8 mouse cellular contexts compared by ENCODE assay signal in genomic region chr5:125179735-125180629, GRCm38 (mm10). TPM values are rescaled to one million over a fixed set of nuclear protein-coding genes. Genes with fewer than 3 reads are reported as not detected.
DNase-seq lines count a peak whose midpoint lies in the region; ATAC-seq and TF ChIP-seq lines count a peak whose summit lies in the region.

No protein-coding gene starts in this region.

- peaks cover 26% of the 10 kb centered on the region for H3K4me1 ChIP-seq in lung, embryonic 14.5 days (ENCODE audit: insufficient read depth)
- H3K4me1 ChIP-seq in olfactory bulb, adult 2 months (ENCODE audit: control insufficient read depth, insufficient read depth, low read length): peaks cover 42% of the 10 kb centered on the region

- H3K9ac ChIP-seq in lung, embryonic 14.5 days: peak overlapping the region; percentile 54

- H3K4me2 ChIP-seq in lung, embryonic 14.5 days: peak overlapping the region; percentile 89

- no peaks in the 10 kb centered on the region for H3K36me3 ChIP-seq in lung, embryonic 14.5 days (ENCODE audit: insufficient read depth)

- peak overlapping the region; percentile 89 for H3K4me3 ChIP-seq in lung, embryonic 14.5 days (ENCODE audit: low read depth, low read length)
- peak overlapping the region; percentile 62 for H3K4me3 ChIP-seq in olfactory bulb, adult 2 months (ENCODE audit: insufficient read depth, low read depth, low read length)

- WGBS in lung, embryonic 14.5 days: 3% methylated on average over 21 of the region's 25 CpGs
- 4% methylated on average over 24 of the region's 25 CpGs for WGBS in olfactory bulb, adult 2 months

- ATAC-seq in frontal cortex, adult (ENCODE audit: low TSS enrichment): peak; percentile 31
- peak; percentile 54 for ATAC-seq in lung, embryonic 14.5 days (ENCODE audit: insufficient read depth)

- peak overlapping the region; percentile 98 for H3K27ac ChIP-seq in lung, embryonic 14.5 days (ENCODE audit: low read depth)
- peak overlapping the region; percentile 91 for H3K27ac ChIP-seq in olfactory bulb, adult 2 months (ENCODE audit: insufficient read depth, low read depth, low read length)

- H3K27me3 ChIP-seq in lung, embryonic 14.5 days (ENCODE audit: insufficient read depth, low read length): no peaks in the 10 kb centered on the region

- peak; percentile 62 to 75 for DNase-seq in heart, adult 9 months (ENCODE audit: low spot score in 2 of 2)
- DNase-seq in heart, adult 8-10 months (ENCODE audit: low spot score): no peak
- peak; percentile 58 for DNase-seq in MN1 (ENCODE audit: low spot score)
- DNase-seq in kidney, adult 9 months: peak; percentile 61
- peak; percentile 75 for DNase-seq in lung, embryonic 14.5 days
- DNase-seq in retina, embryonic 14.5 days (ENCODE audit: low spot score): no peak

- no peak for TF ChIP-seq CTCF in lung, embryonic 14.5 days (IDR thresholded peaks at IDR 0.05; ENCODE audit: low read depth)
- no peak for TF ChIP-seq CTCF in olfactory bulb, adult 2 months (IDR thresholded peaks at IDR 0.05; ENCODE audit: insufficient read depth, low read depth, low read length)

- H3K9me3 ChIP-seq in lung, embryonic 14.5 days (ENCODE audit: low read depth, low read length): no peaks in the 10 kb centered on the region

- no peak for TF ChIP-seq POLR2A in olfactory bulb, adult 2 months (IDR thresholded peaks at IDR 0.05; ENCODE audit: insufficient read depth, low read depth, low read length)

RNA-seq across cellular contexts. Expression of gene Ncor2, which starts 1.0 kb away (rescaled TPM):
- 10 to 100 TPM; 81.6 to 92.4 (median 84.5) TPM for total RNA-seq in heart, adult 8-10 months (2022)
- polyA plus RNA-seq in lung, embryonic 14.5 days (2014; fragmentation: Nextera tagmentation; extraction: Ambion mirVana): 34.9 and 36.5 TPM in 2 replicates
- polyA plus RNA-seq in olfactory bulb, adult 2 months (2012; ENCODE audit: insufficient read depth, insufficient read length, low replicate concordance, missing spikeins): not detected in 2 replicates

Comparison
In these comparisons a context has a peak if more than half of its experiments do, and no peak if none do; other contexts are left out.
1. DNase-seq: peak in heart, adult 9 months (2 of 2), MN1 (single experiment), kidney, adult 9 months (single experiment) and lung, embryonic 14.5 days (single experiment); none in heart, adult 8-10 months (single experiment) and retina, embryonic 14.5 days (single experiment).